ENCODE assay signal across 19 mouse cellular contexts in the genomic region with DNA sequence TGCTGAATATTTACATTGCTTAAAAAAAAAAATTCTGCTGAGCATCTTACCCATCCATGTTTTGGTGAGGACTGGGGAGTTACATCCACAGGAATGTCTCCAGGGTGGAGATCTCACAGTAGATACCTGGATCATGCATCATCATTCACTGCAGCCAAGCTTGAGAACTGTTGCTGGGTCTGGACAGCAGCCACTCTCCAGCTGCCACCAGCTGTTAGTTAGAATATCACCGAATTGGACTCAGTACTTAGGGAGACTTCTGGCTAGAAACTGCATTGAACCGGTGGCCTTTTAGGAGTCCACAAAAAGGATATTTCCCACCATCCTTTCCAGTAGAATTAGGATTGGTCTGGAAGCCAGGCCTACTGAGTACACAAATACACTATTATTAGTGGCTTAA. TPM values are rescaled to one million over a fixed set of nuclear protein-coding genes. Genes with fewer than 3 reads are reported as not detected.
"Had no signal": no experiment of that assay in that cellular context is flagged by ENCODE, and none has a peak within 500 bp of the region (broad histone marks: within the 10 kb centered on the region; RNA-seq: fewer than 3 reads in every experiment).

No protein-coding gene starts in this region.

- H3K9ac ChIP-seq: limb, embryonic 12.5 days; liver, embryonic 13.5 days; liver, postnatal 0 days; midbrain, embryonic 15.5 days; neural tube, embryonic 12.5 days had no signal

- H3K4me3 ChIP-seq: layer of hippocampus, adult 2 months; limb, embryonic 12.5 days; liver, embryonic 13.5 days; megakaryocyte, embryonic 14.5 days; midbrain, embryonic 15.5 days; neural tube, embryonic 12.5 days had no signal

- H3K4me2 ChIP-seq: limb, embryonic 12.5 days; liver, embryonic 13.5 days; midbrain, embryonic 11.5 days; midbrain, embryonic 15.5 days; neural tube, embryonic 12.5 days had no signal

- H3K4me1 ChIP-seq: limb, embryonic 12.5 days; neural tube, embryonic 12.5 days had no signal

- H3K9me3 ChIP-seq: limb, embryonic 12.5 days; liver, embryonic 13.5 days; megakaryocyte, embryonic 14.5 days; midbrain, embryonic 15.5 days; neural tube, embryonic 12.5 days had no signal

- H3K27me3 ChIP-seq: limb, embryonic 12.5 days; liver, embryonic 13.5 days; megakaryocyte, embryonic 14.5 days; midbrain, embryonic 15.5 days; neural tube, embryonic 12.5 days had no signal

- ATAC-seq: liver, postnatal 0 days; midbrain, embryonic 15.5 days had no signal

- DNase-seq: kidney, postnatal 36 days; liver; liver, embryonic 13.5 days; liver, postnatal 0 days; right cerebral cortex, postnatal 4 days; spleen, adult 18-20 months; thymus, adult 18-20 months; thymus, postnatal 14 days had no signal

- H3K27ac ChIP-seq: layer of hippocampus, adult 2 months; limb, embryonic 12.5 days; liver, embryonic 13.5 days; macrophage; midbrain, embryonic 15.5 days; neural tube, embryonic 12.5 days had no signal

- H3K36me3 ChIP-seq: liver, embryonic 13.5 days had no signal

RNA-seq across cellular contexts. Expression of a gene that starts 14.6 kb away (rescaled TPM):
- total RNA-seq: monocyte, adult 5-6 weeks had no signal
- polyA plus RNA-seq: macrophage had no signal

RNA-seq across cellular contexts. Expression of a gene that starts 27.0 kb away (rescaled TPM):
- total RNA-seq: monocyte, adult 5-6 weeks had no signal

RNA-seq across cellular contexts. Expression of a gene that starts 40.4 kb away (rescaled TPM):
- total RNA-seq: monocyte, adult 5-6 weeks; neutrophil, adult 5-6 weeks had no signal
- polyA plus RNA-seq: kidney, embryonic 14.5 days; liver, embryonic 13.5 days; liver, postnatal 0 days; macrophage; stomach, embryonic 14.5 days had no signal
